Mouse (Mus musculus) monocyte, adult 5-6 weeks (primary cell): ENCODE results near the gene Setd1a. TPM values are rescaled to one million over a fixed set of nuclear protein-coding genes. Genes with fewer than 3 reads are reported as not detected.
"Not testable (repeated sequence)": the region's sequence is repeated elsewhere in the genome, so short reads cannot be mapped to it uniquely, and the experiment has no call there.

Source experiments
- ATAC-seq: fragments of 153-309, 156-312 bp; replicated peaks from 2 replicates; pipeline ENCODE4 v1.8.0; 2017; ENCODE audit warnings: mild to moderate bottlenecking; ENCODE audit not compliant: low TSS enrichment, insufficient number of reproducible peaks, severe bottlenecking, poor library complexity, low FRiP score
- total RNA-seq: library from RNA; stranded (forward); fragments of 200-1000, 200-491, 200-594 nt; gene quantifications from 3 replicates; pipeline ENCODE4 v1.2.3, GENCODE M21; 2017

The Setd1a gene
- 5.2 to 14.9 TPM (median 7.7 TPM) in 3 replicates for total RNA-seq

DNA sequence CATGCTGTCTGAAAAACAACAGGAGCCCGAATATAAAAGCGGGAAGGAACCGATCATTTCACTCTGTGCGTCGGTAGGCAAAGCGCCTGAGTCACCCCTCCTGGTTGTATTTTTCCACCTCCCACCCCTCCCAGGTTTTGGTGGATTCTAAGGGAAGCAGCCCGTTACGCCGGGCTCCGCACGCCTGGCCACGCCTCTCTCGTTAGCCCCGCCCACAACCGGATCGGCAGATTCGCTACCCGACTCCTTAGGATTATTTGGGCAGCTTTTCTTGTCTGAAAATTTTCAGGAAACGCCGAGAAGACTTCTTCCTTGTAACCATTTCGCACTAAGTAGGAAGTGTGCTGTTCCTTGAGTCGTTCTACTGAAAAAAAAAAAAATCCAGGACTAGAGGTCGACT, at the start of gene Setd1a:
TSS of gene Setd1a (plus strand) at position 245 of the 400 bp plus-strand sequence.
- ATAC-seq = peak; percentile 37; the same call in 1 of the 2 replicates

DNA sequence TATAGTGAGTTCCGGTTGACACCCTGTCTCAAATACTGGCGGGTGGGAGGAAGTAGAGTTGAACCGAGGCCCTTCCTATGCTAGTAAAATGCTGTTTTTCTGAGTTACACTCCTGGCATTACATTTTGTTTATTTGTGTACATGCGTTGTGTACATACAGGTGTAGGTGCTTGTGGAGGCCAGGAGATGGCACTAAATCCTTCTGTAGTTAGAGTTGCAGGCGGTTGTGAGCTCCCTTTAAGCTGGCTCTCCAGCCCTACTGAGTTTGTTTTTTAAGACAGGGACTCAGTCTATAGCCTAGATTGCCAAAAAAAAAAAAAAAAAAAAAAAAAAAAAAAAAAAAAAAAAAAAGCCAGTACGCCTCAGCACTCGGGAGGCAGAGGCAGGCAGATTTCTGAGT, 48.6 kb upstream of the Setd1a start:
- no peak for ATAC-seq

DNA sequence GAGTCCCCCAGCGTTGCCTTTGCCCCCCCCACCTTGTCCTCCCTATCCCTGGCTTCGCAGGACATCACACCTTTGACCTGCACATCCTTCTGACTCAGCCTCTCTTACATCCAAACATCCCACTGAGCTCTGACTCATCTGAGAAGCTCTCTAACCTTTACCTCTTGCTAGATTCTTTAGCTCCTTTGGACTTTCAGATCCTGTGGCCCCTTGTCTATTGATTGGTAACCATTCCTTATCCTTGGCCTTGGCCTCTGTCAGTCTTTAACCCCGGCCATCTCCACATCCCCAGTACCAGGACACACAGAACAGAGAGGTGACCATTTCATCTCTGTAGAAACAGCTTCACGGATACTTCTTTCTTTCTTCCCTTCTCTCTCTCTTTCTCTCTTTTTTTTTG, 46.3 kb upstream of the Setd1a start:
- ATAC-seq = no peak

- not testable (repeated sequence) for ATAC-seq
Observed at GRCm38 (mm10) chr7:127732066-127732465, 44.4 kb upstream of the Setd1a start, which contains the start of gene Ctf2. Gene Ctf2, minus strand, starts transcription at chr7:127732166.

GRCm38 (mm10) chr7:127744366-127745045, 32.0 kb upstream of the Setd1a start, which contains the start of gene Fbxl19:
Gene Fbxl19, plus strand, starts transcription at chr7:127744543.
- no peak for ATAC-seq

- ATAC-seq = peak; percentile 90
Observed at GRCm38 (mm10) chr7:127745251-127745651, 31.2 kb upstream of the Setd1a start.

GRCm38 (mm10) chr7:127745652-127746493, 30.6 kb upstream of the Setd1a start:
- peak; percentile 88 for ATAC-seq

- no peak for ATAC-seq
Observed at GRCm38 (mm10) chr7:127746494-127747491, 29.7 kb upstream of the Setd1a start.

DNA sequence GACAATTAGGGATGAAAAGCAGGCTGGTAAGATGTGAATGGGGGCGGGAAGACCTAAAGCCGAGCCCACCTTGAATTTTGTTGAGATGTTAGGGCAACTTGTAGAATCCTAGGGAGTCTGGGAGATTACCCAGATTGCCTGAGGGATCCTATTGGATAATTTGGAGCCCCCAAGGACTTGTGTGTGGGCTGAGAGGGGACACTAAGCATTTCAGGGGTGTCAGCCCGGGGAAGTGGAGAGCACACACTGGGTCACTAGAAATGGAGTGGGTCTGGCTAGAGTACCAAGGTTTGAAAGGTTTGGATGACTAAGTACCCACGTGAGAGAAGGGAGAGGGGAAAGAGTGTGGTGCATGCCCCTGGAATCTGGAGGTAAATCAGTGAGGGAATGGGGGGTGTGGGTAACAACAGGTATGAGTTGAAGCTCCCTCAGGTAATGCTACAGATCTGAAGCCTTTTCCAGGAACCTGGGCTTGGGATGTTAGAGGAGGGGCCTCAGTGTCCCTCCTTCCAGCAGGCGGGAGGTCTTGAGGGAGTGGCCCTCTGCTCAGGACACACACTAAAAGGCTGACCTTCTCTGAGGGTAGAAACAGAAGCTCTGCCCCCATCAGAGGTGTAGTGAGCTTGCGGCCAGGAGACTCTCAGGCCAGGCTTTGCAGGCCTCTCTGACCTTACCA, 28.8 kb upstream of the Setd1a start:
- ATAC-seq = no peak

DNA sequence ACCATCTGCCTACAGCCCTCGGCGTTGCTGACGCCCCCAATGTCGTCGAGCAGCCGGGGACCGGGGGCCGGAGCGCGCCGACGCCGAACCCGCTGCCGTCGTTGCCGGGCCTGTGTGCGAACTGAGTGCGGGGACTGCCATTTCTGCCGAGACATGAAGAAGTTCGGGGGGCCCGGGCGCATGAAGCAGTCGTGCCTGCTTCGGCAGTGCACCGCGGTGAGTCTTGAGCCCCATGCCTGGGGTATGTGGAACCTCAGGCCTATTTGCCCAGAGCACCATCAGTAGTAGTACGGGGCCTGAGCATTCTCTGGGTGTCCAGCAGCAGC, 28.3 kb upstream of the Setd1a start:
- ATAC-seq = no peak

DNA sequence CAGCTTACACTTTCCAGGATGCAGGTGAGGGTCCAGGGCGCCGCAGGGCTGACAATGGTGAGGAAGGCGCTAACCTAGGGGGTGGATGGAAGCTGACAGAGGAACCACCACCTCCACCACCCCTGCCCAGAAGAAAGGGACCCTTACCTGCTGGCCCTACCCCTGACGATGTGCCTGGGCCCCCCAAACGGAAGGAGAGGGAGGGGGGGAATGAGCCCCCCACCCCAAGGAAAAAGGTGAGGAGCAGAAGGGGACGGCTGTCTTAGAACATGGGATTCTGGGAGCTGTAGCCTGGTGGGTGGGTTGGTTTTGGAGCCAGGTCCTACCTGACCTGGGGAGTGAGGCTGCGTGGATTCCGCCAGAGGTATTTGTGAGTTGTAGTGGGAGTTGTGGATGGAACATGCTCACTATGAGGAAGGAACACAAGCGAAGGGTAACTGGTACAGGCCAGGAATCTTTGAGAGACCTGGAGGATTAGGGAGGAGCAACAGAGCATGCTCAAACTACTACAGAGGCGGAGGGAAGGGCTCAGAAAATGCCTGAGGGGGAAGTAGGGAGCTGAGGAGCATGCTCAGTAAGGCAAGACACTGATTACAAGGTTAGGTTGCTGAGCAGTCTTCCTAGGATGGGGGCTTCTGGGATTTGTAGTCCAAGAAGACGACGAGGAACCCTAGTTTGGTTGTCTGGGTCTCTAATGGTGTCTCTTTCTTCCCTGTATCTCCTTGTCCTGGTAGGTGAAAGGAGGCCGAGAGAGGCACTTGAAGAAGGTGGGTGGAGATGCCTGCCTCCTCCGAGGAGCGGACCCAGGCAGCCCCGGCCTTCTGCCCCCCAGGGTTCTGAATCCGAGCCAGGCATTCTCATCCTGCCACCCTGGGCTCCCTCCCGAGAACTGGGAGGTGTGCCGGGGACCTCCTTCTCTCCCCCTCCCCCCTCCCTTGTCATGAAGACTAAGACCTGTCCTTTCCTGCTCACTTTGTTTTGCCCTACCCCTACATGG, 26.0 kb upstream of the Setd1a start:
- ATAC-seq = no peak

DNA sequence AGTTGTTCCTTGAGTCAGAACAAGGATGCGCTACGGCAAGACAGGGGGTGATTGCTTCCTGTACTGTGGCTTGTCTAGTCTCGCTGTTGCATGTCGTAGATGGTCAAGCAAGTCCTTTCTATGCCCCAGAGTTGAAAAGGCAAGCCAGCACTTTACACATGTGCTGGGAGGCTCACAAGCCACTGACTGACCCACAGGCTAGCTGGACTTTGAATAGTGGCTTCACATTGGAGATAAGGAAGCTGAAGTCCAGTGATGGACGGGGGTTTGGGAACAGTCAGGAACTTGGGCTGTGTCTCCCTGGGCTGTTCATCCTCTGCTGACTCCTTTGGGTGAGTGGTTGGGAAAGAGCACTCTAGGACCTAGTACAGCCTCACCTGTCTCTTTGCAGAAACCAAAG, 24.9 kb upstream of the Setd1a start:
- ATAC-seq = no peak

DNA sequence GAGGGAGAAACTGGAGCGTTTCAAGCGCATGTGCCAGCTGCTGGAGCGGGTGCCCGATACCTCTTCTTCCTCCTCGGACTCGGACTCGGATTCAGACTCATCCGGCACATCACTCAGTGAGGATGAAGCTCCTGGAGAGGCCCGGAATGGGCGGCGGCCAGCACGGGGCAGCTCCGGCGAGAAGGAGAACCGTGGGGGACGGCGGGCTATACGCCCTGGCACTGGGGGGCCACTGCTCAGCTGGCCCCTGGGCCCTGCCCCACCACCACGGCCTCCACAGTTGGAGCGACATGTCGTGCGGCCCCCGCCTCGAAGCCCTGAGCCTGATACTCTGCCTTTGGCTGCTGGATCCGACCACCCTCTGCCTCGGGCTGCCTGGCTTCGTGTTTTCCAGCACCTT, 24.4 kb upstream of the Setd1a start:
- ATAC-seq = no peak

GRCm38 (mm10) chr7:127753158-127753557, 23.3 kb upstream of the Setd1a start:
- ATAC-seq = no peak

GRCm38 (mm10) chr7:127753741-127754140, 22.7 kb upstream of the Setd1a start:
- ATAC-seq = no peak

GRCm38 (mm10) chr7:127759716-127760115, 16.8 kb upstream of the Setd1a start:
- peak; percentile 37; the same call in 1 of the 2 replicates for ATAC-seq

- no peak for ATAC-seq
Observed at GRCm38 (mm10) chr7:127760478-127760877, 16.0 kb upstream of the Setd1a start.
